Mouse (Mus musculus): Measurements from ENCODE around the gene Ndrg4.

DNA sequence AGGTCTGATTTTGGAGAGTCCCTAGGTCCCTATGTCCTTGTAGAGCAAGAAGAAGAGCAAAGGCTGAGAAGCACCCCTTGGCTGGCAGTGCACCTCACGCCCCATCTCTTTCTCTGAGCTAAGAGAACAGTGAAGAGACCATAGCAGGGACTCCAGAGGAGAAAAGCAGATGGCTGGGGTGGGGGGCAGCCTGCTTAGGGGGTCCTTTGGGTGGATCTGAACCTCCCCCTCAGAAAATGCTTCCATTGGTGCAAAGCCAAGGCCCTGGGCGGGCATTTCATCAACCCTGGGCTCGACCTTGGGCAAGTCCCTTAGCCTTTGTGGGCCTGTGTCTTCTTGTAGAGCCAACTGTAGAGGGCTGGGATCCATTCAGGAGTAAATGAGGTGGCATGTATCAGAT is 27.8 kb downstream of the Ndrg4 start:
- TF ChIP-seq EP300 (IDR thresholded peaks at IDR 0.05; ENCODE audit: low read length), result no peak
- no peak for TF ChIP-seq POLR2AphosphoS2 (IDR thresholded peaks at IDR 0.05; ENCODE audit: low read depth, low read length)
- TF ChIP-seq CTCF (conservative IDR thresholded peaks at IDR 0.05 in 1 of 2, IDR thresholded peaks at IDR 0.05 in 1 of 2; ENCODE audit: low read depth in 2 of 2, low read length in 2 of 2), result no peak
- no peak for TF ChIP-seq ZMIZ1 (IDR thresholded peaks at IDR 0.05; ENCODE audit: low read depth, low read length)
- TF ChIP-seq USF1 (IDR thresholded peaks at IDR 0.05; ENCODE audit: low read depth, low read length), result no peak
- TF ChIP-seq POLR2A (IDR thresholded peaks at IDR 0.05; ENCODE audit: low read depth, low read length), result no peak
